Mouse (Mus musculus) hematopoietic stem cell, adult 5-6 weeks (primary cell): ENCODE measurements around the gene Fez2. TPM values are rescaled to one million over a fixed set of nuclear protein-coding genes. Genes with fewer than 3 reads are reported as not detected.

Source experiments
- ATAC-seq, 2 experiments: fragments of 125-278 bp in 1 of 2; replicated peaks in 1 of 2; 2 replicates each; pipeline ENCODE4 v1.8.0; 2016 to 2017; ENCODE audit warnings: inconsistent platforms in 2 of 2, mild to moderate bottlenecking in 2 of 2, moderate number of reproducible peaks in 2 of 2, low read depth in 1 of 2, moderate TSS enrichment in 1 of 2; ENCODE audit not compliant: low FRiP score in 2 of 2, poor library complexity in 2 of 2, severe bottlenecking in 2 of 2, insufficient read depth in 1 of 2, low TSS enrichment in 1 of 2
- total RNA-seq: library from RNA; stranded (forward); fragments of 172-1452, 232-1000 nt; gene quantifications from 2 replicates; pipeline ENCODE4 v1.2.3, GENCODE M21; 2017

The Fez2 gene
- 17.3 and 20.1 TPM in 2 replicates for total RNA-seq

DNA sequence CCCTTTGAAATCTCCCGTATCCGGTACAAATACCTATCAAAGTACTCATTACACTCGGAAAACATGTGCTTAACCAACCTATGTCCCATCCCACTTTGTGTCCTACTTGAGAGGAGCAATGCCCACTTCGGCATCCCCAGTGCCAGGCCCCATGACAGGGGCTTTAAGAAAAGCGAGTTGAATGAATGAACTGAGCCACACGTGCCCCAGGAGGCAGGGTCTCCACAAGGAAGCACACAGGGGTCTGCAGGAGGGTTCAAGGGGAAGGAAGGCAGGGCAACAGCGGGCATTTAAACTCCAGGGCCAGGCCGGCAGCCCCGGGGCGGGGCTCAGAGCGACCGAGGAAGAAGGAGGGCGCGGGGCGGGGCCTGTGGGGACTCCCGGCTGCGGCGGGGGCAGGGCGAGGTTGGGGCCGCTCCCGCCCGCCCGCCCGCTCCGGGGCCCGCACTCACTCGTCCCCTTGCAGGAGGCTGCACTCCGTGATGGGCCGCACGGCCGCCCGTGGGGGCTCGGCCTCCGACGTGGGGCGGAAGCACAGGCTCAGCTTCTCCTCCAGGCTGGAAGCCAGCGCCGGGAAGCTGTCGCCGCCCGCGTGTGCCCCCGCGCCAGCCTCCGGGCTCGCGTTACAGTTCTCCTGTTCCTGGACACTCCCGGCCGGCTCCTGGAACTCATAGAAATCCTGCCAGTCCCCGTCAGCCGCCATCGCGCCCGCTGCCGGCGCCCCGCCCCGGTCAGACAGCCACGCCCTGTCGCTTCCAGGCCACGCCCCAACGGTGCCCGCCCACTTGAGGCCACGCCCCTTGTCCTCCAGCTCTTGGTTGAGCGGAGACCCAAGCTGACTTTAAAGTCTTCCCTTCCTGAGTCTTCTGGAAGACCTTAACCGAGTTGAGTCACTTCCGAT lies at the start of gene Fez2:
TSS of gene Fez2 (minus strand) at position 772 of the 901 bp plus-strand sequence.
- ATAC-seq, result peak; percentile 89 to 92

DNA sequence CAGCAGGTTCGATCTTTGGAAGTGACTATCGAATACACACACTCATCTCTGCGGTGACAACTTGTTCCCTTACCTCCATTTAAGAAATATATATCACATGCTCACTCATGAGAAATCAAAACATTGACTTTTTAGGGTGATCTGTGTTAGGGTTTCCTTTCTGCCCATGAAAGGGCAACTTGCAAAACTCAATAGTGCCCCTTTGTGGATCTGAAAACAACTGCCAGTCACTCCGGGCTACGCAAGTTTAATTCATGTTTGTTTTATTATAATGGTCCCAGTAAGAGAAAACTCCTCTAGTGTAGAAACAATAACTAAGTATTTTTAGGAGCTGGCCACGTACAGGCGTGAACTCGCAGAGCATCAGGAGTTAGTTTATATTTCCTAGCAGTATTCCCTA lies 47.5 kb upstream of the Fez2 start:
- no peak for ATAC-seq

DNA sequence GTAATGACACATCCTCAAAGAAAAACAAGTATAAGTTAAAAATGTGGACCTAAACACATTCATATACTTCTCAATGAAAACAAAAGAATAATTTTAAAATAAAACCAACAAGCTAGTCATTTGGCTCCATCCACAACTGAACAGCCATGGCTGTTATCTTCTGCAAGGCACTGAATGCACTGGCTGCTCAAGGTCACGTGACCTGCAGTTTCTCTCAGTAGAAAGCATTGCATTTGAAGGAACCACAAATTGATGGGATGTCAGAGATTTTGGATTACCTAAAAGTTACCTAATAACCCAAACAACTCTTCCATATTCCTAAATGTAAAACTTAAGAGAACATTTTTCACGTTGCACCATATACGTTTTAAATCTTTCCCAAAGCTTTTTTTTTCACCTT lies 47.1 kb upstream of the Fez2 start:
- no peak for ATAC-seq

DNA sequence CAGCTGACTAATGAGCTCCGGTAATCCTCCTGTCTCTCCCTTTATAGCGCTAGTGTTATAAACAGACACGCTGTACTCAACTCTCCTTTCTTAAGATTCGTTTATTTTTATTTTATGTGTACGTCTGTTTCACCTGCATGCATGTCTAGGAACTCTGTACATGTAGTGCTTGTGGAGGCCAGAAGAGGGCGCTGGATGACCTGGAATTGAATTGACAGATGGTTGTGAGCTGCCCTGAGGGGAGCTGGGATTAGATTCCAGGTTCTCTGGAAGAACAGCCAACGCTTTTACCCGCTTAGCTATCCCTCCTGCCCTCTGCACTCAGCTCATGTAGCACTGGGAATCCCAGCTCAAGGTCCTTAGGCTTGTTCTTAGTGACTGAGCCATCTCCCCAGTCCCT lies 42.2 kb upstream of the Fez2 start:
- no peak for ATAC-seq

DNA sequence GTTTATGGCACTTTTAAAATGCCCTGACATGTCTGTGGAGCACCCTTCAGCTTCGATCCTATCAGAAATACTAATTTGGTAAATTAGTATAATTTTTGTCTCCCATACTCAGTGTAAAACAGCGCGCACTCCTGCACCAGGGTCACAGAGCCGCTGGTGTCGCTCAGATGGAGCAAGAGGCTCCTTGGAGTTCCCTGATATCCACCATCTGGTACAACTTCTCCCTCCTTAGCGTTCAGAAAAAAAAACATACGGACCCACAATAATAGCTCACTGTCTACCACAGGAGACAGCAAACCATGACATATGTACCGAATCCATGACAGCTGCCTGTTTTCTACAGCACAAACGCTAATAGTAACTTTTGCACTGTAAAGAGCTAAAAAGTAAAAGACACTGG lies 37.6 kb upstream of the Fez2 start:
- ATAC-seq, result no peak

DNA sequence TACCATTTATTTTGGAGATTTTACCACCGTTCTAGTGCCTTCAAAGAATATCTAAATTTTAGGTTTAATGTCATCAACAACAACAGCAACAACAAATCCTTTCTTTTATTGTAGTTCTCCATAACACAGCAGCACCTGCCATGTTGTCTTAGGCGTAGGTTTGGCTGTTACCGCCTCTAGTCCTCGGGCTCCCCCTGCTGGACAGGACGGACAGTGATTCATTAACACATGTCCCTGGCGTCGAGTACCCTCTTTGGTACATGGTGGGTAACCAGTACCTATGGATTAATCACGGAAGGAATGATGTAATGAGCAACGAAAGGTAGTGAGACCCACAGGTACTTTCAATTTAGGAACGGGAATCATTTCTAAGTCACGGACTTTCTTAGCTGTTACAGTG lies 37.2 kb upstream of the Fez2 start:
- peak; percentile 77 to 88 for ATAC-seq

DNA sequence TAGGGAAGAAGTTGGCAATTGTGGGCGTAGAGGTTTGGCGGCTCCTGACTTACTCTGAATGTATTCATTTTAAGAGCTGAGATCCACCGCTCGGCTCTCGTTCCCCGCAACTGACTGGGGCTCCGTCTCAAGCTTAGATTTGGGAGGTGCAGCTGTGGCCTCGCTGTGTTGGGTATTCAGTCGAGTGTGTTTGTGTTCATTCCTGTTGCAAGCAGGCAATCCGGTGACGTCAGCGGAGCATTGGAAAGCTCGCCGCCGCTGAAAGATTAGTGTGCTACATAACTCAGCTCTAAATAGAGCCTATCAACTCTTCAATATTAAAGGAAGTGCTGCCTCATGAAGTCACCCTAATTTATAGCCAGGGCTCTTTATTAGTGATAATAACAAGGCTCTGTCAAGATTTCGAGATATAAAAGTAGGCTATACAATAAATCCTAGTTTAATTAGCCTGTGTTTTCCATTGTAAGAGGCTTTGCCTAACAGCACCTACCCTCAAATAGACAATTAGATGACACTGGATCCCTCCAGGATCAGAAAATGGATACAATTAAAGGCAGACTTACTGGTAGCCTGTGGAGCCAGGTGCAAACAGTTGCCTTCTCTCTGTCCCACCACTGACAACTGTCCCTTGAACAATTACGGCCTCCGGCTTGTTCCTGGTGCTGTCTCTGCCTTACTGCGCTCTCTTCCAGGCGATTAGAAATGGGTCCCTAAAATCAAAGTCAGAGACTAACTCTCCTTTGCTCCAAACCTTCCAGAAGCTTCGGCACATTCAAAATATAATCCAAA lies 36.4 kb upstream of the Fez2 start:
- ATAC-seq, result no peak

DNA sequence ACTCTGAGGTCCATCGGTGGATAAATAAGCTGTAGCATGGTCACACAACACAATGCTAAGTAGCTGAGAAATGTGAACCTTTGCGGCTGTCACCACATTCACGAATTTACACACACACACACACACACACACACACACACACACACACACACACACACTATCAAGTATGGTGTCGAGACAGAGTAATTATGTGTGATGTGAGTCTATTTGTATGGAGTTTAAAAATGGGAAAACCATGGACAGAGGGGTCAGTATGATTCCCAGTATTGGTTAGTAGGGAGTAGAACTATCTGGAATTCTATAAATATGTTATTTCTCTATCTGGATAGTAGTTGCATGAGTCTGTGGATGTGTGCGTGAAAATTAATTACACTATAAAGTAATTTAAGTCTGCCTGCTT lies 35.6 kb upstream of the Fez2 start:
- ATAC-seq, result no peak

DNA sequence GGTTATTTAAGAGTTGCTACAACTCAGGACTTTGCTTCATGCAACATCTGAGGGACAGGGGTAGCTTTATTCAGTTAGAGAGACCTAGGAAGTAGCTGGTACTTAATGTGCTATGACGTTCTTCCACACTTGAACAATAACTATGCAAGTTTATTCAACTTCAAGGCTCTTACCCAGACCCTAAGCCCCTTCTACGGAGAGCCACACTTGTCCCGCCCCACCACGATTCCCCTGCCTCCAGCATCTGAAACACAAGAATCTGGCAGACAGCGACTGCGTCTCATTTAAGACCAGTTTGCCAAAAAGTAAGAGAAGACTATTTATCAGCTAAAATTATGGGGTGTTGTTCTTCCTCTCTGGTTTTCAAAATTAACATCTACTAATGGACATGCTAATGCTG lies 33.9 kb upstream of the Fez2 start:
- ATAC-seq, result no peak

DNA sequence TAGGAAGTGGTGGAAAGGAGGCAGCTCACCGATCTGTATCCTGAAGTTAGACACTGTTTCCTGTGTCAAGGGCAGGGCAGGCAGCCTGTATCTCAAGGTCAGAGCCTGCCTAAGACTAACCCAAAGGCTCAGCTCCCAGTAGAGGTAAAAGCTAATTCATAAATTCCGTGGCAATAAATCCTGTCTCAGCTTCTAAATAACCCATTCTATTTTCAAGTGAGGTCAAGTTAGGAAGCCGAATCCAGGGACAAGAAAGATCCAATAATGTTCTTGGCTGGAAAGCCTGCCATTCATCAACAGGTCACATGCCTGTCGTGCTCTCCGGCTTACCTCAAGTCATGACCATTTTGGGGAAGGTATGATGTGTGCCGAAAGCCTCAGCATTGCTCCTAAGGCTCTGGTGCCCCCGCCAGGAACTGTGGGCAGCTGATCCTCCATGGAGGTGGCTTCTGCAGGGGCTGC lies 33.4 kb upstream of the Fez2 start:
- peak; percentile 77 to 79 for ATAC-seq

DNA sequence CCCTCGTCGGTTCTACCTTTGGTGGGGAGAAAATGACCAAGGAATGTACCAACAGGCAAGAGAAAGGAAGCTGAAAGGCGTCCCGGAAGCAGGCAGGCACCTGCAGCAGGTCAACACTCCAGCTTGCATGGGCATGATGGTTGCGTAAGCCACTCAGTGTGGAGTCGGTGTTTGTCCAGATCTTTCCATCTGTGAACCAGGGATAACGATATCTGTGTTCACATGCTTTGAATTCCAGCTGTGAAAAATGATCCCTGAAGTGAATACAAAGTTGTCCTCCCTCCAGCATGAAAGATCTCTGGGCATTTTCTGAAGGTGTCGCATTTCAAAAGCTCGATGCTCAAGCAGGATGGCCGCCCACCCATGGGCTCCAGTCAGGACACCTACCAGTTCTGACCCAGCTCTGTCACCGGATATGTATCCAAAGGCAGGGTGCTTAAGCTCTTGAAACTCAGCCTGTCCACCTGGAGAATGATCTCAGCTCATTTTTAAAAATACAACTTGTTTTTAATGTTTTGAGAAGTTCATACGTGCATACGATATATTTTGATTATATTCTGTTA lies 31.8 kb upstream of the Fez2 start:
- ATAC-seq, result no peak

DNA sequence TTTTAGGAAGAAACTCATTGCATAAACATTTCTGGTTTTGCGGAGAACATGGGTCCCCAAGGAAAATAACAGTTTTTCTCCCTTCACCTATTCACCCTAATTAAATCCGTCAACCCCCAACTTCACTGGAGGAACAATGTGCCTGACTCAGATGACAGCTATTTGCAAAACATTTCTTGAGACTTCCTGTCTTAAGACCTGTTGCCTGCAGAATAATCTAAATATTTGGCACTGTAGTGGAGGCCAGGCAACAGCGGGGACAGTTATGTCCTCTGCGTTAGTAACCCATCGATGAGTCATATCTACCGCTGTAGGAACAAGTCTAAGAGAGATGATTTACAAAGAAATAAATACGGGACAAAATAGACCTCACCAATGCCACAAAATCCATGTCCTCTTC lies 26.9 kb upstream of the Fez2 start:
- 0 out of 4 replicates have a peak, but pooled peaks of 1 of the 2 experiments have one; percentile 14 for ATAC-seq

DNA sequence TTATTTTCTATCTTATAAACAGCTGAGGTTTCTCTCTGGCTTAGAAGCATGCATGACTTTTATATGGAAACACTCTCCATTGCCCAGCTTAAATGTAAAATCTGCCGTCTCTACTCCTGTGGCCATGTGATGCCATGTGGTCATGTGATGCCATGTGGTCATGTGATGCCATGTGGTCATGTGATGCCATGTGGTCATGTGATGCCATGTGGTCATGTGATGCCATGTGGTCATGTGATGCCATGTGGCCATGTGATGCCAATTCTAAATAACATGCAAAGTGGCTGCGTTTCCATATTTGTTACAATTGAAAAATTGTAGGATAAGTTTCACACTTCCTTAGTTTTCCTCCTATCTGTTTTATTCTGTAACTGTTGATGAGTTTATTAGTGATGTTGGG lies 22.8 kb upstream of the Fez2 start:
- ATAC-seq, result no peak

DNA sequence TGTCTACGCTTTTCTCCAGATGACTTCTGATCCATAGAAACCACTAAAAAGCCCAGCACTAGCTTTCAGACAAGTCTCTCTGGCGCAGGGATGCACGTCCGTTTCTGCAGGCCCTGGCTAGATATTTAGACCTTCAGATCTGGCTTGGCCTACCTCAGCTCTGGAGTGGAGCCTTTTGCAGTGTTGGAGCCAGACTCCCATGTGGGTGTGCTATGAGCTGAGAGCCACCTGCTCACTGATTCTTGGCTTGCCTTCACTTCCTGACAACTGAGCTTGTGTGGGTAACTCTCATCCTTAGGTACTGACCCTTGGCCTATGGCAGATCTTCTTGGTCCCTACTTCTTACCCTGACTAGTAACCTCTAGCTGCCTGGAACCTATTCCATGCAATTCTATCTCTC lies 19.2 kb upstream of the Fez2 start:
- no peak for ATAC-seq

DNA sequence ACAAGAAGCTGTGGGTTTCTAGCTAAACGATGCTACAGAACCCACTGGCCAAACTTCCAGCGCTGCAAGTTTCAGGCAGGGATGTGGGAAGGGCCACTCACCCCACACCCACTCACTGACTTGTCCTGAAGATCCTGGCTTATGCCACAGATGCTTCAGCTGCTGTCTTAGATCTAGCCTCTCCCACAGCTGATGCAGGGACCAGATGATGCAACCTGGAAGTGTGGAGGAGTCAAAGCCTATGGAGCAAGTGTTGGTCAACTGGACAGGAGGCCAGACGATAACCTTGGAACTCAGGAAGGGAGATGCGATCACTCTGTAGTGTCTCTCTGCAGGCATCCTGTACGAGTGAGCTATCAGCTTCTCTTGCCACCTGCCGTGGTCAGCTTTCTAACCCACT lies 17.7 kb upstream of the Fez2 start:
- ATAC-seq, result no peak

DNA sequence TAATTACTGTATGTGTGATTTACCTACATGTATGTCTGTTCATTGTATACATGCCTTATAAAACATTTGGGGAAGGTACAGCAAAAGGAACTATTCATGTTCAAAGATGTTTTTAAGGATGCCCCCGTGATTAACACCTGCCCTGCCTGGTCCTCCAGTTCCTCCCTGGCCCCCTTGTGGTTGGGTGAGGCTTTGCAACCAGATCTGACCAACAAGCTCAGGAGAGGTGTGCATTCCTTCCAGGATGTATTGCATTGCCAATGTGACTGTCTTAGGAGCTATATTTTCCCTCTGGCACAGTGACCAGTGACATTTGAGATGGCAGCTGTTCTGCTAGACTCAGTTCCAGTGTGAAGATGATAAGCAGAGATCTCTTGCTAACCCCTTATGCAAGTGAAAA lies 16.8 kb upstream of the Fez2 start:
- peak; percentile 58 to 76; a peak in 3 of 4 replicates for ATAC-seq

DNA sequence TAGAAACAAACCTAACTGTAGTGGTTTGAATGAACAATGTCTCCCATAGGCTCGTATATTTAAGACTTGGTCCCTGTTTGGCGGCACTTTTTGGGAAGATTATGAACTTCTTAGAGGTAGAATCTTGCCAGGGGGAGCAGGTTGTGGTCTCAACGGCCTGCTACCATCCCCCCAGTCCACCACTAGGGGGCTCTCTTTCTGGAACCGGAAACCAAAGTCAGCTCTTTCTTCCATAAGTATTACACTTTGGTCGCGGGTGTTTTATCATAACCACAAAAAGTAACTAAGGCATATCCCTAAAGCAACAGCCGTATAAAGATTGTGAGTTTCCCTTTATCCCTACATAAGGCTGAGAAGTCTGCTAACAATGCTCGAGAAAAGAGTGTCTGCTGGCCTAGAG lies 12.4 kb upstream of the Fez2 start:
- ATAC-seq, result peak in 1 of 2 experiments; percentile 30; a peak in 2 of 4 replicates

DNA sequence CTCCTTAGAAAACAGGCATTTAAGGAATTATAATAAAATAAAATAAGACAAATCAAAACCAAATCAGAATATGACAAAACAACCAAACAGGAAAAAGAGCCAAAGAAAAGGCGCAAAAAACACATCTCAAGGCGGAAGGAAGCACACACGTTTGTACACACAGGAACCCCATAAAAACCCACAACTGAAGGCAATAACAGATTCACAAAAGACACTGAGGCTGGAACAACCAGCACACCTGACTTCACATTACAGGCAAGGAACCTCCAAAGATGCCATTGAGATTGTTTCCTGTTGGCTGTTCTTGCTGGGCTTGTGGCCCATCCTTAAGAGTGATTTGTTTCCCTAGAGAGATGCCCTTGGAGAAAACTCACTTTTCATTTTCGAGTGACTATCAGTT lies 11.1 kb upstream of the Fez2 start:
- no peak for ATAC-seq
